In genomic region chr15:60555691-60556090, GRCm38 (mm10) we compare ENCODE assay signal across 19 mouse cellular contexts.
"Had no signal": no experiment of that assay in that cellular context is flagged by ENCODE, and none has a peak within 500 bp of the region (broad histone marks: within the 10 kb centered on the region; RNA-seq: fewer than 3 reads in every experiment).

No protein-coding gene starts in this region.

- H3K4me2 ChIP-seq: lung, embryonic 14.5 days; midbrain, embryonic 12.5 days; neural tube, embryonic 13.5 days; neural tube, embryonic 15.5 days had no signal

- H3K27ac ChIP-seq: midbrain, embryonic 10.5 days; midbrain, embryonic 12.5 days; neural tube, embryonic 13.5 days; neural tube, embryonic 15.5 days had no signal

- ATAC-seq: midbrain, embryonic 16.5 days had no signal

- H3K9me3 ChIP-seq: midbrain, embryonic 10.5 days; midbrain, embryonic 12.5 days; neural tube, embryonic 13.5 days; neural tube, embryonic 15.5 days had no signal

- DNase-seq: lung, adult 18-20 months; lung, embryonic 14.5 days; lung, postnatal 10 days; lung, postnatal 4 days; midbrain, embryonic 14.5 days; retina, postnatal 1 day; right cerebral cortex, adult 18-20 months; right cerebral cortex, postnatal 25 days; right cerebral cortex, postnatal 4 days; spleen, adult 18-20 months; thymus, adult 2 months; thymus, postnatal 14 days; thymus, postnatal 36 days had no signal

- H3K36me3 ChIP-seq: midbrain, embryonic 10.5 days; midbrain, embryonic 12.5 days; neural tube, embryonic 13.5 days; neural tube, embryonic 15.5 days had no signal

- H3K9ac ChIP-seq: lung, embryonic 14.5 days; midbrain, embryonic 12.5 days; neural tube, embryonic 13.5 days; neural tube, embryonic 15.5 days had no signal

- H3K27me3 ChIP-seq: midbrain, embryonic 12.5 days; neural tube, embryonic 13.5 days; neural tube, embryonic 15.5 days had no signal

- H3K4me1 ChIP-seq: midbrain, embryonic 12.5 days; neural tube, embryonic 13.5 days; neural tube, embryonic 15.5 days had no signal

- H3K4me3 ChIP-seq: midbrain, embryonic 10.5 days; midbrain, embryonic 12.5 days; myocyte; neural tube, embryonic 13.5 days; neural tube, embryonic 15.5 days had no signal
